Mouse (Mus musculus) cerebellum, adult 9-10 months (tissue): ENCODE results near the gene Eef2kmt.

ENCODE experiments used
- DNase-seq: peaks from one replicate; pipeline ENCODE4 v3.0.0; 2022

Eef2kmt gene

GRCm38 (mm10) chr16:5221403-5221802, 34.4 kb downstream of the Eef2kmt start:
- DNase-seq = no peak

DNA sequence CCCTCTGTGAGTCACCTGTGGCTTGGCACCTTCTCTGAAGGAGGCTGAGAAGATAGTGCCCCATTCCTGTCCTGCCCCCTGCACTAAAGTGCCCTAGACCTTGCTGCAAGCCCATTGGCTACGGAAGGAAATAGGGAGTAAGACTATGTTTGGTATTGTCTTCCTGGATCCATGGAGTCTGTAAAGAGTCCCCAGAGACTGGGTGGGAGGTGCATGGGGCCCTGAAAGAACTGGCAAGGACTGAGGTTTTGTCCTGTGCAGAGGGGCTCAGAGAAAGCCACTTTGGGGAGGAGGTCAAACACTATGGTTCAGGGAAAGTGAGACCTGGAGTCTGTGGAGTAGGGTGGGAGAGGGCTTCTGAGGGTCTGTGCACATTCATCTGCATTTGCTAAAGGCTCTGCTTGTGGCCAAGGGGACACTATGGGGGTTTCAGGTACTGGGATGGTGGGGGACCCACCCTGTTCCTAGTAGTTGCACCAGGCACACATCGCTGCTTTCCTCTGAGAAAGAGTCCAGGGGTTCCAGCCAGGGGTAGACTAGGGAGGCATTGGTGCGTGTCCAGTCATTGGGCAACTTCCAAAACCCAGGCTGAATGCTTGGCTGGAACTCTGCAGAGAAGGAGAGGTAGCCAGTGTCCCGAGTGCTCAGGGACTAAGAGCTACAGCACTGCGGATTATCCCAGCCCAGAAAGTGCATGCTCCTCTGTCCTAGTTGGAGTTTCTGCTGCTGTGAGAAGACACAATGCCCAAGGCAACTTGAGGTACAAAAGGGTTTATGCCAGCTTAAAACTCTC, 38.2 kb downstream of the Eef2kmt start:
- no peak for DNase-seq

- no peak for DNase-seq
Measured at GRCm38 (mm10) chr16:5216686-5217085, 39.1 kb downstream of the Eef2kmt start.

GRCm38 (mm10) chr16:5214126-5214525, 41.7 kb downstream of the Eef2kmt start:
- no peak for DNase-seq

GRCm38 (mm10) chr16:5212150-5212549, 43.6 kb downstream of the Eef2kmt start:
- DNase-seq = no peak

DNA sequence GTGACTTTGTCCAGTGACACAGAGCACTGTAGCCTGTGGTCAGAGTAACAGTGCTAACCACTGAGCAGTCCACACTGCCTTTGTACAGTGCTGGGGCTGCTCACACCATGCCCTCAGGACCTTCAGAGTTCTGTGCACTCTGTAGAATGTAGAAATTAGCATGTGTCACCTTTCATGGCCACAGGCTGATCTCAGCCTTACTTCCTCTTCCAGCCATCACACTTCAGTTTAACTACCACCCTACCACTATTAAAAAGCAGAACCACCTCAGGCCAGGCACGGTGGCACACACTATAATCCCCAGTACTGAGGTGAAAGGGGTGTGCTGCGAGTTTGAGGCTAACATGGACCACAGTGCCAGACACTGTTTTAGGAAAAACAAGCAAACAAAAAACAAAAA, 45.4 kb downstream of the Eef2kmt start:
- no peak for DNase-seq

DNA sequence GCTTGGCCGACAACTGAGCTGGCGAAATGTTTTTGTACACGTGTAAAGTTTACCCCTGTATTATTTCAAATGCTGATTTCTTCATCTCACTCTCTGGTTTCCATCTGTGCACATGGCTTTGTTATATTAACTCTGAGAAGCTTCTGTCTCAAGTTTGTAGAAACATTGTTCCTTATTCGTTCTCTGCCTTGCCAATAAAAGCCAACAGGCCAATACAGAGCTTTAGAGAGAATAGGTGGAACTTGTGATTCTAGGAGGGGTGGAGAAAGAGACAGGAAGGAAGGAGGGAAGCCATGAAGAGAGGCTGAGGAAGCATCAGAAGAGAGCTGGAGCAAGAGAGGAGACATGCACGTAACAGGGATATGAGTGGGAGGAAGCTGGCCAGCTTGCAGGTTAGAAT, 49.7 kb downstream of the Eef2kmt start:
- DNase-seq = no peak

GRCm38 (mm10) chr16:5205431-5205970, 50.3 kb downstream of the Eef2kmt start:
- DNase-seq = no peak

DNA sequence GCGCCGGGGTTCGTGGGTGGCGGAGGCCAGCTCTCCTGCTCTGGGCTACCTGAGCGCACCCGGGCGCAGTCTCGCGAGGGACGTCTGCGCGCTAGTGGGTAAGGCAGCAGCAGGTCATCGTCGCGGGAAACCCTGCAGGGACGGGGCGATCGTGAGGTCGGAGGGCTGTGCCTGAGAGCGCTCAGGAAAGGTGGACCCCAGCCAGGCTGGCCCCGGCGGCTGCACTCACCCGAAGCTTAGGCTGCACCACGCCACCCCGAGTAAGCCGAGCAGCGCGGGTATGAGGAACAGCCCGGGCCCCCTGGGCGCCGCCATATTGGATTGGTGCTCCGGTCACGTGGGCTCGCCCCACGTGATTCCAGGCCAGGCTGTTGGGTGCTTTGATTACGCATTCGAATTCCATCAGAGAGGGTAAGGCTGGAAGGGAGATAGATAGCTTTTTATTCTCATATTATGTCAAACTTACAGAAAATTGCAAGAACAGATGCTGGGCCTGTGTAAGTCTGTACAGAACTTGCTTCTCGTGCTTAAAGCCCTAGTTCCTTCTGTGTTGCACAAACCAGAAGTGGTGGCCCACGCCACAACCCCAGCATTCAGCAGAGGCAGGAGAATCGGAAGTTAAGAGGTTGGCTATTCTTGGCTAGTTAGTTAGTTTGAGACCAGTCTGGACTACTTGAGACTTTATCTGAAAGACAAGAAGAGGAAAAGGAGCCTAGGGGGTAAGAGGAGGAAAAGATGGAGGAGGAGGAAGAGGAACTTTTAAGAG, 51.9 kb downstream of the Eef2kmt start, which contains the start of gene Nagpa:
Gene Nagpa (minus strand): TSS at position 345 of the 766 bp plus-strand sequence.
- peak; percentile 85 for DNase-seq

DNA sequence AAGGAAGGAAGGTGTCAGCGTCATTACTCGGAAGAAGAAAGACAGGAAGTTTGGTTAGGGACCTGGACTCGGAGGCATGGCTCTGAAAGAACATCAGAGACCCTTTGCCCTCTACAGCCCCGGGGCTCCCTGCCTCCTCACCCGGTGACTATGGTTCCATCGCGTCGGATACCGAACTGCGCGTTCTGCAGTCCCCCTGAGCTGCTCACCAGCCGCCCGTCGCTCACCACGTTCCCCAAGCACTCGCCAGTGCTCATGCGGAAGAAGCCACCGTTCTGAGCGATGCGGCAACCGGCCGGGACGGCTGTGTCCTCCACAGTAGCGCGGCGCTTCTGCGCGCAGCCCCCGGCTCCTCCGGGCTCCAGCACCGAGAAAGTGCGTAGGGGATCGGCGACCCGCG, 52.6 kb downstream of the Eef2kmt start:
- DNase-seq = no peak

DNA sequence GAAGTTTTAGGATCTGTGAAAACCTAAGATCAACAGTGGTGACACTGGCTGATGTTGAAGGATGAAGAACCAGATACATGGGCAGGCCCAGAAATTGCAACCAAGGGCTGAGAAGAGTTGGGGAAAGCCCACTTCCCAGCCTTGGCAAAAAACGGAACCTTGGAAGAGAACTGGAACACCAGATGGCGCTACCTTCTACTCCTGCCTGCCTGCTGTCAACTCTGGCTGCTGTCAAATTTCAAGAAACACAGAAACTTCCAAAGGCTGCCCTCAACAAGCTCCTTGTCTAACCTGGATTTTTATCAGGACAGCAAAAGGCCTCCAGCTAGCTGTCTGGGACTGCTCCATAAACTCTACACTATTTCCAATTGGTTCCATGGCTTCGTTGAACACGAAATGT, 53.1 kb downstream of the Eef2kmt start:
- DNase-seq = peak; percentile 54

DNA sequence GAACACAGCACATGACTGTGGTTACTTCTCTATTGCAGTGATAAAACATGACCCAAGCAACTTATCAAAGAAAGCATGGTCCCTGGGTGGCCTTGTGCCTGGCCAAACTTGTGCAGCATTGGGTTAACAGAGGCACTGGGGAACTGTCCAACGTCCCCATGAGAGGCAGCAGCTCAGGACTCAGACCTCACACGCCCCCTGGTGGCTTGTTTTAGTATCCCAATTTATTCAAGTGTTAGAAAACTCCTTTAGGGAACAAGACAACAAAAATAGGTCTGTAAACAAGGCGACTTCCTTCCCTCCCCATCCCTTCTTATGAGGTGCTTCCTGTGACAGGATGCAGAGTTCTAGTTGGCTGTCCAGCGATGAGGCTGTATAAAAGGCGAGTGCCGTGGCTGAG, 60.7 kb downstream of the Eef2kmt start:
- peak; percentile 74 for DNase-seq
